Mouse (Mus musculus) layer of hippocampus, postnatal 14 days (tissue): ENCODE results near the gene 1700020A23Rik. TPM values are rescaled to one million over a fixed set of nuclear protein-coding genes. Genes with fewer than 3 reads are reported as not detected.

Experiments
- DNase-seq, 2 experiments: peaks; one replicate each; pipeline ENCODE4 v3.0.0; 2021 to 2022; ENCODE audit warnings: low spot score in 2 of 2, mixed read lengths in 1 of 2
- total RNA-seq, 2 experiments: library from RNA; stranded (reverse); gene quantifications; 2 replicates each; pipeline ENCODE4 v1.2.3; 2021

1700020A23Rik gene
- total RNA-seq, 2 experiments from 2014 or later, result not detected

- peak; percentile 72 to 81 for DNase-seq
Measured at GRCm38 (mm10) chr2:130411558-130412495, 6.8 kb downstream of the 1700020A23Rik start.

- no peak for DNase-seq
Measured at GRCm38 (mm10) chr2:130412775-130413174, 7.7 kb downstream of the 1700020A23Rik start.

- DNase-seq, result no peak
Measured at GRCm38 (mm10) chr2:130414094-130414856, 9.2 kb downstream of the 1700020A23Rik start.

GRCm38 (mm10) chr2:130421781-130422620, 16.9 kb downstream of the 1700020A23Rik start:
- DNase-seq, result no peak

- DNase-seq, result peak in 1 of 2 experiments; percentile 78
Measured at GRCm38 (mm10) chr2:130423397-130424125, 18.5 kb downstream of the 1700020A23Rik start.

- peak; percentile 93 to 95 for DNase-seq
Measured at GRCm38 (mm10) chr2:130424126-130424853, 19.2 kb downstream of the 1700020A23Rik start, which contains the start of the genes Vps16 and Pced1a. Vps16 (plus strand) TSS chr2:130424339. Pced1a (minus strand) TSS chr2:130424701.

GRCm38 (mm10) chr2:130425112-130425511, 20.1 kb downstream of the 1700020A23Rik start:
- no peak for DNase-seq

- peak in 1 of 2 experiments; percentile 24 for DNase-seq
Measured at GRCm38 (mm10) chr2:130429851-130430250, 24.8 kb downstream of the 1700020A23Rik start.

- DNase-seq, result no peak
Measured at GRCm38 (mm10) chr2:130430484-130430883, 25.4 kb downstream of the 1700020A23Rik start.

- no peak for DNase-seq
Measured at GRCm38 (mm10) chr2:130432157-130432556, 27.1 kb downstream of the 1700020A23Rik start.

GRCm38 (mm10) chr2:130433152-130433551, 28.1 kb downstream of the 1700020A23Rik start:
- DNase-seq, result peak in 1 of 2 experiments; percentile 71

- DNase-seq, result no peak
Measured at GRCm38 (mm10) chr2:130436769-130437168, 31.7 kb downstream of the 1700020A23Rik start.

- no peak for DNase-seq
Measured at GRCm38 (mm10) chr2:130438861-130439260, 33.8 kb downstream of the 1700020A23Rik start.

- DNase-seq, result no peak
Measured at GRCm38 (mm10) chr2:130439840-130440480, 34.9 kb downstream of the 1700020A23Rik start.

- no peak for DNase-seq
Measured at GRCm38 (mm10) chr2:130442162-130442561, 37.1 kb downstream of the 1700020A23Rik start.

- no peak for DNase-seq
Measured at GRCm38 (mm10) chr2:130448449-130448848, 43.4 kb downstream of the 1700020A23Rik start.

GRCm38 (mm10) chr2:130449021-130449793, 44.1 kb downstream of the 1700020A23Rik start:
- DNase-seq, result no peak
